ENCODE assay signal across 13 mouse cellular contexts in the genomic region with DNA sequence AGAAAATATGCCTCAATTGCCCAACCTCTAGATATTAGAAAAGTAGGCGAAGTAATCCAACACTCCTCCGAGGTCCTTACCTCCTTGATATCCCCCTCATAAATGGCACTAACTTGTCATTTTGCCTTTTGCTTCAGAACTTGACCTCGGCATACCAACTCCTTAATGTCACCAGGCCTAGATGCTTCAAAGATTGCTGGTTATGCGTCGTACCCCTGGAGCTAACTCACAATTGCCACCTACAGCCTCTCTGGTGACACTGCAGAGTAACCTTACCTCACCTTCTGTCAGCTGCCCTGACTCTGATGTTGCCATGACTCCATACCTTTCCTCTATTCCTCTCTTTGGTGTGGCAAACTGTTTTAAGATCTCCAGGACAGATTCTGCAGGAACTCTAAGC. TPM values are rescaled to one million over a fixed set of nuclear protein-coding genes. Genes with fewer than 3 reads are reported as not detected.
A peak's percentile ranks its signal among the peaks of the same experiment; 100 is the strongest.
DNase-seq lines count a peak whose midpoint lies in the region; ATAC-seq and TF ChIP-seq lines count a peak whose summit lies in the region.
"Had no signal": no experiment of that assay in that cellular context is flagged by ENCODE, and none has a peak within 500 bp of the region (broad histone marks: within the 10 kb centered on the region; RNA-seq: fewer than 3 reads in every experiment).

No protein-coding gene starts in this region.

- no peak for DNase-seq in forebrain, postnatal 0 days
- DNase-seq in lung, adult 2 months: no peak
- no peak for DNase-seq in lung, postnatal 4 days
- peak; percentile 44 for DNase-seq in T-cell, adult 2 months (ENCODE audit: low spot score)
- peak; percentile 40 for DNase-seq in thymus, postnatal 14 days
- no peak for DNase-seq in cerebellum, postnatal 36 days
- DNase-seq: cerebellum, adult 11-12 months; kidney, adult 18-20 months; lung, postnatal 10 days had no signal

- peaks cover 6% of the 10 kb centered on the region for H3K4me1 ChIP-seq in forebrain, postnatal 0 days (ENCODE audit: insufficient read depth)
- peaks cover 20% of the 10 kb centered on the region for H3K4me1 ChIP-seq in forebrain, embryonic 13.5 days
- peaks cover 4% of the 10 kb centered on the region; the same call in 1 of the 2 replicates for H3K4me1 ChIP-seq in lung, adult 2 months (ENCODE audit: control insufficient read depth, insufficient read depth, low read length)
- peaks cover 17% of the 10 kb centered on the region for H3K4me1 ChIP-seq in midbrain, embryonic 15.5 days

- 58% methylated on average over 5 of the region's 5 CpGs for WGBS in forebrain, postnatal 0 days
- 62% methylated on average over 5 of the region's 5 CpGs for WGBS in forebrain, embryonic 13.5 days
- WGBS in lung, adult 2 months: 49% methylated on average over 5 of the region's 5 CpGs
- WGBS in midbrain, embryonic 15.5 days: 58% methylated on average over 5 of the region's 5 CpGs

- no peak for TF ChIP-seq POLR2A in lung, adult 2 months (IDR thresholded peaks at IDR 0.05; ENCODE audit: borderline replicate concordance, extremely low read depth, low read depth, low read length)

- TF ChIP-seq CTCF in forebrain, postnatal 0 days (IDR thresholded peaks at IDR 0.05; ENCODE audit: low read depth): 0 out of 2 replicates have a peak, but pooled peaks have one; percentile 19
- TF ChIP-seq CTCF in lung, adult 2 months (IDR thresholded peaks at IDR 0.05; ENCODE audit: insufficient read depth, low read length): 0 out of 2 replicates have a peak, but pooled peaks have one; percentile 17

- ATAC-seq in forebrain, postnatal 0 days: no peak
- no peak for ATAC-seq in forebrain, embryonic 13.5 days
- ATAC-seq in midbrain, embryonic 15.5 days (replicated peaks): no peak

- no peak overlapping the region for H3K4me3 ChIP-seq in forebrain, postnatal 0 days (ENCODE audit: low read depth, low read length)
- no peak overlapping the region for H3K4me3 ChIP-seq in forebrain, embryonic 13.5 days
- no peak overlapping the region for H3K4me3 ChIP-seq in lung, adult 2 months (replicated peaks; ENCODE audit: extremely low read depth, low read depth, low read length)
- no peak overlapping the region for H3K4me3 ChIP-seq in midbrain, embryonic 15.5 days

- no peak overlapping the region for H3K9ac ChIP-seq in forebrain, postnatal 0 days
- H3K9ac ChIP-seq in forebrain, embryonic 13.5 days: no peak overlapping the region
- no peak overlapping the region for H3K9ac ChIP-seq in midbrain, embryonic 15.5 days

- H3K4me2 ChIP-seq in forebrain, postnatal 0 days (ENCODE audit: low read depth): no peak overlapping the region
- H3K4me2 ChIP-seq in forebrain, embryonic 13.5 days: no peak overlapping the region
- no peak overlapping the region for H3K4me2 ChIP-seq in midbrain, embryonic 15.5 days

- H3K27ac ChIP-seq in forebrain, postnatal 0 days (ENCODE audit: low read depth, low read length): no peak overlapping the region
- H3K27ac ChIP-seq in forebrain, embryonic 13.5 days: no peak overlapping the region
- no peak overlapping the region for H3K27ac ChIP-seq in midbrain, embryonic 15.5 days

- H3K36me3 ChIP-seq in forebrain, postnatal 0 days (ENCODE audit: insufficient read depth): no peaks in the 10 kb centered on the region
- H3K36me3 ChIP-seq in forebrain, embryonic 13.5 days (ENCODE audit: poor library complexity, severe bottlenecking): no peaks in the 10 kb centered on the region
- H3K36me3 ChIP-seq in midbrain, embryonic 15.5 days (replicated peaks): no peaks in the 10 kb centered on the region

- H3K9me3 ChIP-seq in forebrain, postnatal 0 days (ENCODE audit: low read length): no peaks in the 10 kb centered on the region
- no peaks in the 10 kb centered on the region for H3K9me3 ChIP-seq in forebrain, embryonic 13.5 days (replicated peaks)
- no peaks in the 10 kb centered on the region for H3K9me3 ChIP-seq in midbrain, embryonic 15.5 days

- no peaks in the 10 kb centered on the region for H3K27me3 ChIP-seq in forebrain, postnatal 0 days (ENCODE audit: insufficient read depth, low read length)
- no peaks in the 10 kb centered on the region for H3K27me3 ChIP-seq in forebrain, embryonic 13.5 days
- no peaks in the 10 kb centered on the region for H3K27me3 ChIP-seq in midbrain, embryonic 15.5 days (replicated peaks)

RNA-seq across cellular contexts. Expression of a gene that starts 2.7 kb away (rescaled TPM):
- total RNA-seq in forebrain, postnatal 0 days (2014; rRNA removed): 16.9 and 18.8 TPM in 2 replicates
- polyA plus RNA-seq in forebrain, postnatal 0 days (2015; fragmentation: Nextera tagmentation; extraction: Ambion mirVana): 10.7 and 10.9 TPM in 2 replicates
- polyA plus RNA-seq in forebrain, embryonic 13.5 days (2015; fragmentation: Nextera tagmentation; extraction: Ambion mirVana): 20.7 and 22.4 TPM in 2 replicates
- polyA plus RNA-seq in lung, adult 2 months (2012; rRNA removed): 13.4 and 14.0 TPM in 2 replicates
- 19.4 and 19.7 TPM in 2 replicates for polyA plus RNA-seq in midbrain, embryonic 15.5 days (2015; fragmentation: Nextera tagmentation; extraction: Ambion mirVana)

RNA-seq across cellular contexts. Expression of a gene that starts 32.5 kb away (rescaled TPM):
- 43.0 and 47.0 TPM in 2 replicates for total RNA-seq in forebrain, postnatal 0 days (2014; rRNA removed)
- 21.5 and 23.6 TPM in 2 replicates for polyA plus RNA-seq in forebrain, postnatal 0 days (2015; fragmentation: Nextera tagmentation; extraction: Ambion mirVana)
- polyA plus RNA-seq in forebrain, embryonic 13.5 days (2015; fragmentation: Nextera tagmentation; extraction: Ambion mirVana): 21.2 and 26.8 TPM in 2 replicates
- 14.9 and 15.2 TPM in 2 replicates for polyA plus RNA-seq in lung, adult 2 months (2012; rRNA removed)
- polyA plus RNA-seq in midbrain, embryonic 15.5 days (2015; fragmentation: Nextera tagmentation; extraction: Ambion mirVana): 30.4 and 31.9 TPM in 2 replicates

RNA-seq across cellular contexts. Expression of a gene that starts 33.9 kb away (rescaled TPM):
- not detected in 2 replicates for total RNA-seq in forebrain, postnatal 0 days (2014; rRNA removed)
- polyA plus RNA-seq in forebrain, postnatal 0 days (2015; fragmentation: Nextera tagmentation; extraction: Ambion mirVana): 0.18 and 0.21 TPM in 2 replicates
- 0.24 TPM in 1 of 2 replicates, not detected in the other for polyA plus RNA-seq in forebrain, embryonic 13.5 days (2015; fragmentation: Nextera tagmentation; extraction: Ambion mirVana)
- polyA plus RNA-seq in lung, adult 2 months (2012; rRNA removed): 0.06 TPM in 1 of 2 replicates, not detected in the other
- not detected in 2 replicates for polyA plus RNA-seq in midbrain, embryonic 15.5 days (2015; fragmentation: Nextera tagmentation; extraction: Ambion mirVana)
- total RNA-seq: heart, postnatal 25 days; left cerebral cortex, postnatal 14 days had no signal

Comparison
In these comparisons a context has a peak if more than half of its experiments do, and no peak if none do; other contexts are left out.
1. DNase-seq: peak in T-cell, adult 2 months (single experiment) and thymus, postnatal 14 days (single experiment); none in forebrain, postnatal 0 days (single experiment), lung, adult 2 months (single experiment), lung, postnatal 4 days (0 of 2) and cerebellum, postnatal 36 days (0 of 2).